Mouse (Mus musculus) T-cell, adult 2 months (primary cell): ENCODE results near the gene Adgrg5.
A peak's percentile ranks its signal among the peaks of the same experiment; 100 is the strongest.

Experiments used
- DNase-seq: peaks from one replicate; pipeline ENCODE4 v3.0.0; 2022; ENCODE audit warnings: low spot score

Gene Adgrg5

DNA sequence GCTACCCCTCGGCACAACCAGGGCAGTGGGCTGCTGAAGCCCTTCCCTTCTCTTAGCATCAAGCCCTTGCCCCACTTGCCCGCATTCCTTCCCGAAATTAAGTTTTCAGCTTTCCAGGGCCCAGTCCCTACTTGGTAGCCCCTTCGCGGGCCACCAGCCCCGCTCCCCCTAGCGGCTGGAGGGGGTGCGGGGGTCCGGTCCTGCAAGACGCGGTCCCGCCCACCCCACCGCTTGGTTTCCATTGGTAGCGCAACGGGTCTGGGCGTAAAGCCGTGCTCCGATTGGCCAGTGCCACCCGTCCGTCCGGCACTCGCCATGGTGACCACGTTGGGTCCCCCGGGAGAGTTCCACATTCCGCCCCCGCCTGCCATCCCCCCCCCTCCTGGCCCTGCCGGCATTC is 6.1 kb upstream of the Adgrg5 start:
- peak; percentile 79 for DNase-seq

- no peak for DNase-seq
Observed at GRCm38 (mm10) chr8:94917851-94918495, 5.5 kb upstream of the Adgrg5 start, which contains the start of gene Ccdc102a. Ccdc102a (minus strand) TSS chr8:94918098.

- DNase-seq: peak; percentile 68
Observed at GRCm38 (mm10) chr8:94919256-94919655, 4.2 kb upstream of the Adgrg5 start.

GRCm38 (mm10) chr8:94922176-94922575 is 1.3 kb upstream of the Adgrg5 start:
- no peak for DNase-seq

GRCm38 (mm10) chr8:94922602-94923001 is 892 bp upstream of the Adgrg5 start:
- DNase-seq: no peak

DNA sequence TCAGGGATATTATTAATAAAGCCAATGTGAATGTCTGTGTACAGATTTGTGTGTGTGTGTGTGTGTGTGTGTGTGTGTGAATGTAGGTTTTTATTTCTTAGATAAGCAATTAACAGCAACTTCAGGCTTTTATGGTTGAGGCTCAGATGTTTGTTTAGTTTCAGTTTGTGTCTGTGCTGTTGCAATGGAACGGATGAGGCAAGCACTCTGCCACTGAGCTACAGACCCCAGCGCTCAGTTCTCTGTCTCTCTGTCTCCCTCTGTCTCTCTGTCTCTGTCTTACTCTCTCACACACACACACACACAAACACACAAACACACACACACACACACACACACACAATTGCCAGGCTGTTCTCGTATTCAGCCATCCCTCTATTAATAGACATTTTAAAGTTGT is 4.7 kb downstream of the Adgrg5 start:
- DNase-seq: no peak

GRCm38 (mm10) chr8:94933918-94934317 is 10.4 kb downstream of the Adgrg5 start:
- no peak for DNase-seq

DNA sequence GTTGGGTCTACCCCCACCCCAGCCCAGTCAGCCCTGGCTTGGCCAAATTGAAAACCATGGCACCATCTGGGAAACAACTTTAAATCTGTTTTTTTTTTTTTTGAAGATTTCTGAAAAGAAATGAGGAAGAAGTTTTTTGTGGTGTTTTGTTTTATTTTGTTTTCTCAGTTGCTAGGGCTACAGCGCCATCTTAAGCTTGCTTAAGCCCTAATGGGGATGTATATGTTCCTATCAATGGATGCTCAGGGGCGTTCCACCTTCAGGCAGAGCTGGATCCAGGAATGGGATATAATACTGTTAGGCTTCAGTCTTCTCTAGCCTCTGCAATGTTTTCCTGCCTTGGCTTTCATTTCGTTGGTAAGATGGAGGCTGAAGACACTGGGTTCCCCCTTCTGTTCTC is 11.7 kb downstream of the Adgrg5 start:
- DNase-seq: no peak

DNA sequence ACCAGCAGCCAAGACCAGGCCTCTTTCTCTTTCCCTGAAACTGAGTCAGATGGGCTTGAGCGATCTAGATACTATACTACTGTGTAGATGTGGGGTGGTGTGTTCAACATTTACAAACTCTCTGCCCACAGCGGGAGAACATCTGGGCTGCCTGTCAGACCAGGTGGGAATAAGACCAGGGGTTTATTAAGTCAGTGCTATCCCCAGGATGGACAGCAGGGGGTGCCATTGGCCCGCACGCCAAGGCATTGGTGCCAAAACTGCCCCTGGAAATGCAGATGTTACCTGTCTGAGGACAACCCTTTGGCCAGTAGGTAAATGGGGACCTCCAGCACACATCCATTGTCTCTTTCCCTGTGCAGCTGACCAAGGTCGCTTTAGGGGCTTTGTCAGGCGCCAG is 19.1 kb downstream of the Adgrg5 start:
- DNase-seq: peak; percentile 53

- DNase-seq: no peak
Observed at GRCm38 (mm10) chr8:94945185-94945584, 21.7 kb downstream of the Adgrg5 start.

GRCm38 (mm10) chr8:94948421-94948820 is 24.9 kb downstream of the Adgrg5 start:
- no peak for DNase-seq

GRCm38 (mm10) chr8:94949010-94949409 is 25.5 kb downstream of the Adgrg5 start:
- DNase-seq: no peak

- peak; percentile 62 for DNase-seq
Observed at GRCm38 (mm10) chr8:94950046-94950445, 26.6 kb downstream of the Adgrg5 start.

- DNase-seq: no peak
Observed at GRCm38 (mm10) chr8:94950458-94950857, 27.0 kb downstream of the Adgrg5 start.

GRCm38 (mm10) chr8:94952086-94952485 is 28.6 kb downstream of the Adgrg5 start:
- no peak for DNase-seq

- no peak for DNase-seq
Observed at GRCm38 (mm10) chr8:94953624-94954367, 30.3 kb downstream of the Adgrg5 start.

DNA sequence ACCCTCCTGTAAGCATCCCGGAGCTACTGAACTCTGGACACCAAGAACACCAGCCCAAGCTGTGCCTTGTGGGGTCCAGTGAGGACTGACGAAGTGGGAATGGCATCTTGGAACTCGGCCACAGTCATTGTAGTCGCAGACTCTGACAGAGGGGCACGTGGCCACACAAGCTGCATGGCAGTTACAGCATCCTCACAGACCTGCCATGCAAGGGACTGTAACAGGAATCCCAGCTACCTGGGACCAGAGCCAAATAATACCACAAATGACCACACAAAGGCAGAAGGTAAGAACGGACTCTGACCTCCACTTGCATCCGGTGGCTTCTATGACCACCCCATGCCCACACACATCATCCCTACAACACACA is 30.9 kb downstream of the Adgrg5 start:
- no peak for DNase-seq

DNA sequence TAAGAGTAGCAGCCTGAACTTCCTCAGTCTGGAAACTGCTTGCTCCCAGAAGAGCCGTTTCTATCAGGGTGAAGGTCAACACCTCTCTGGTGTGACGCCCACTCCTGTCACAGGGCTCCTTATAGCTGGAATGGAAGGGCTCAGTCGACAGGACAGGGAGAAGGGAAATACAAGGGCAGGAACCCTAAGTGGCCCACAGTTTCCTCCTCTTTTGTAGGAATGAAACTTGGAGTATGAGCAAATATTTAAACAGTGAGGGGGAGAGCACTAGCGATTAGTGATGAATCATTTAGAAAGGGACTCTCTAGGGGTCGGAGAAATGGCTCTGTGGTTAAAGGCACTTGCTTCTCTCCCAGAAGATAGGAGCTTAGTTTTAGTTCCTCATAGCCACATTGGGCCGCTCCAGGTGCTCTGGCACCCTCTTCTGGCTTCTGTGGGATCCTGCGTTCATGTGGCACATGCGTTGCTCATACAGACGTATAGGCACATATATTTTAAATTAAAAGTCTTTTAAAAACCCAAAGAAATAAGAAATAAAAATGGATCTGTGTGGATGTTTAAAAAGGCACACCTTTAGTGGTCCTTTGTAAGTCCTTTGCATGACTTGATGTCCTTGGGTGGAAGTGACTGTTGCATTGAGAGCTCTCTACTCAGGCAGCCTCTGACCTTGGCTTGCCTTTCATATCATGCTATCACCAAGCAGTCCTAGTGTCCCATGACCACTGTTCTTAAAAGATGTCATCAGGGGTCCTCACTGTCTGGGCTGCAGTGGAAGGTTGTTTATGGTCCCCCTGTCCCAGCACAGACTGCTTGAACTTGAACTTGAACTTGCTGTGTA is 31.6 kb downstream of the Adgrg5 start:
- peak; percentile 44 for DNase-seq

- no peak for DNase-seq
Observed at GRCm38 (mm10) chr8:94956078-94956574, 32.6 kb downstream of the Adgrg5 start.

DNA sequence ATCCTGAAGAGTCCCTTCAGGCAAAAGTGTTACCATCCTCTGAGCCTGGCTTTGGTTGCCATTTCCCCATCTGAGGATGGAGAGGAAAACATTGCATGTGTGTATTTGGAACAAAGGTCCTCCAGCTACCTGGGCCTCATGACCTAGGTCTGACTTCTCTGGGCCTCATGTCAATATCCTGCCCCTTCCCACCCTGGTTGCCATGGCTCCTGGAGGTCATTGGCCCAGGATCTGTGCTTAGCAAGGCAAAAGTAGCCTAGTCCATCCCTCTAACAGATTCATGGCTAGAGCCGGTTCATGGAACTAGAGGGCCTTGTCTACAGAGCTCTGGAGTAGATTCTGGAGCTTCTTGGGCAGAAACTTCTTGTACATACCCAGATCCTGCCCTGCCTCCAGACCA is 38.7 kb downstream of the Adgrg5 start:
- no peak for DNase-seq

- DNase-seq: no peak
Observed at GRCm38 (mm10) chr8:94964828-94965227, 41.3 kb downstream of the Adgrg5 start.

GRCm38 (mm10) chr8:94966578-94966977 is 43.1 kb downstream of the Adgrg5 start:
- peak; percentile 39 for DNase-seq

DNA sequence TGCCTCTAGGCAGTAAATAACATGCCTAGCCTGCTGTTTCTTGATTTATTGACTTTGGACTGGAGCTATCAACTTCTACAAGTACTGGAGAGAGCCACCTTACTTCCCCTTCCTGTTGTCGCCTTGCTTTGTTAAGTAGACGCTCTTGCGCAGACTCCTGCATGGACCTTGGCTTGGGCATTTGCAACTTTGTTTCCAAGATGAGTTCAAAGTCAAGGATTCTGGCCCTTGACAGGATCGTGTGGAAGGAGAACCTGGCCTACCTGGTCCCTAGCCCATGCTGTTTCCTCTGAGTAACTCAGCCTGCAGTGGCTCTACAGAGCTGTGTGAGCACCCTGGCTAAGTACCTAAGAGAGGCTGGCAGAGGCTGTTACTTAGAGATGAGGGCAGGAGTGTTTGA is 43.6 kb downstream of the Adgrg5 start:
- no peak for DNase-seq
